Mouse (Mus musculus): ENCODE data around the gene H3f3a. TPM values are rescaled to one million over a fixed set of nuclear protein-coding genes. Genes with fewer than 3 reads are reported as not detected.
A peak's percentile ranks its signal among the peaks of the same experiment; 100 is the strongest.

H3f3a gene
- total RNA-seq, 2 experiments from 2014 or later = 303 to 358 TPM

GRCm38 (mm10) chr1:180826634-180827033 lies 12.9 kb upstream of the H3f3a start:
- no peak for DNase-seq
- intact Hi-C loops (cut with DNase I) = no loop called here

GRCm38 (mm10) chr1:180824721-180825120 lies 11.0 kb upstream of the H3f3a start:
- peak in 1 of 2 experiments; percentile 26 for DNase-seq
- intact Hi-C loops (cut with DNase I) = no loop called here

GRCm38 (mm10) chr1:180823716-180824115 lies 10.0 kb upstream of the H3f3a start:
- no peak for DNase-seq
- intact Hi-C loops (cut with DNase I) = no loop called here

GRCm38 (mm10) chr1:180822276-180822675 lies 8.5 kb upstream of the H3f3a start:
- intact Hi-C loops (cut with DNase I) = no loop called here
- no peak for DNase-seq

DNA sequence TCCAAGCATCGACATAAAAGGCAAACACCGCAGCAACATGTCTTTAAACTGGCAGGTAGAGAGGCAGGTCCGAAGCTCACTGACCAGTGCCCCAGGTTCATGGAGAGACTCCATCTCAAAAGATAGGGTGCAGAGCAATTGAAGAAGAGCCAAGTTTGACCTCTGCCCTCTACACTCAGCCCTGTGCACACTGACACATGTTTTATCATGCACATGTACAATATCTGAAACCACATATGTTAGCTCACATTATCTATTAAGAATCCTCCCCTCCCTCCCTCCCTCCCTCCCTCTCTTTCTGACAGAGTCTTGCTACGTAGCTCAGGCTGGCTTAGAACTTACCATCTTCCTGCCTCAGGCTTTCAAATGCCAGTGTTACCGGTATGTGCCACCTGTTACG lies 7.4 kb upstream of the H3f3a start:
- intact Hi-C loops (cut with DNase I) = no loop called here

DNA sequence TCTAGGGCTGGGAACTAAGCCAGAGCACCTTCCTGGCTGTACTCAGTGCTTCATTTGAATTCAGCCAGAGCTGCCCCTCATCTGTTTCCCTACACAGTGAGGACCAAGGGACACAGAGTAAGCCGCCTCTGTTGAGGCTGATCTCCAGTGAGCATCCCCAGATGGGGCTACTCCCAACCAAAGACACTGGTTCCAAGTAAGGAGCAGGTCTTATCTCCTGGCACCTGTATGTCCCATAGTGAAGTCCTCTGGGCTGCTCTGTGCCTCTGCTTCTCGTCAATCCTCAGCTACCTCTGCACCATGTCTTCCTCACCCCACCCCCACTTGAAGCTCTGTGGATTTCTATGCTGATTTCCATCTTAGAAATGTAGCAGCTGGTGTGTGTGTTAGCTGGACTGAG lies 4.3 kb upstream of the H3f3a start:
- intact Hi-C loops (cut with DNase I) = no loop called here
- no peak for DNase-seq

More for the DNA sequence above, 7.4 kb upstream of the H3f3a start:
- no peak for DNase-seq

- DNase-seq = no peak
- intact Hi-C loops (cut with DNase I) = no loop called here
These were observed 1.8 kb upstream of the H3f3a start for GRCm38 (mm10) chr1:180815371-180816024.

- peak; percentile 95 to 96 for DNase-seq
- intact Hi-C loops (cut with DNase I) = loop anchor here (1.0 to 2.0 kb wide), 3 partner anchors 37 to 45 kb away; no protein-coding TSS in a partner anchor
These were observed 296 bp downstream of the H3f3a start for GRCm38 (mm10) chr1:180813409-180813884.

DNA sequence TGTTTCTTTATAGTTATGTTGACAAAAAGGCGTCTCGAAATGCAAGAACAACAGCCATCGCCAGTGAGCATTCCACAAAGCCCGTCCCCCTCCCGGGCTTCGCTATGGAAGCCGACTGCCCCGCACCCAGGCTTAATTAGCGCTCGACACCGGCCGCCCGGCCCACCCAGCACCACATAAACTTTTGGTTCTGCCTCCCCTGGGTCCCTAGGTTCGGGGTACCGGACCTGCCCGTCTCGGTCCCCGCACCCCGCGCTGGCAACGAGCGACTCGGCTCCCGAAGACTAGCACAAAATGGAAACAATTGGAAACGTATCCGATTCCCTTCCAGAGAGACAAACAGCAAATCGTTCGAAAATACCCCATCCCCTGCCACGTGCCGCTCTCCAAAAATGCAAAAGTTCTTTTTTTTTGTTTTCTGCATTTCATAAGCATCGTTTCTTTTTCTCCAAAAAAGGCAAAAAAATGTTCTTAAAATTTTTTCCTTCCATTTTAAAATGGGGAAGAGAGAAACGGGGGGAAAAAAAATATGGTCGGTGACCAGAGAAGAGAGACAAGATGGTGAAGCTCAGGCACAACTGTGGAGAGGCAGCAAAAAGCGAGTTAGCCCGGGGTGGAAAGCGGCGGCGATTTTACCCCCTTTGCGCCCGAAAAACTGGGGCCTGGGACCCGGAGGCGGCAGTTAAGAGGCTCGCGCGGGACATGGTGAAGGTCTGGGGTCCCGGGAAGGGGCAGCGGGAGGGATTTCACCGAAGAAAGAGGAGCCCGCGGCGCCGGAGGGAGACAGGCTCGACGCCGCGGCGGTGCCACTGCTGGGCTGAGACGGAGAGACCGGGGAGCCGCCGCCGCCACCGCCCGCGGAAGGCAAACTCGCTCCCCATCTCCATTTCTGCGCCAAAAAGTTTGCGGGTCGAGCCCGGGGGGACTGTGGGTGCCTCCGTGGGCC lies 1.0 kb downstream of the H3f3a start:
- intact Hi-C loops (cut with DNase I) = loop anchor here (1.0 to 2.0 kb wide), 3 partner anchors 36 to 44 kb away; no protein-coding TSS in a partner anchor
- peak in 1 of 2 experiments; percentile 50 for DNase-seq

DNA sequence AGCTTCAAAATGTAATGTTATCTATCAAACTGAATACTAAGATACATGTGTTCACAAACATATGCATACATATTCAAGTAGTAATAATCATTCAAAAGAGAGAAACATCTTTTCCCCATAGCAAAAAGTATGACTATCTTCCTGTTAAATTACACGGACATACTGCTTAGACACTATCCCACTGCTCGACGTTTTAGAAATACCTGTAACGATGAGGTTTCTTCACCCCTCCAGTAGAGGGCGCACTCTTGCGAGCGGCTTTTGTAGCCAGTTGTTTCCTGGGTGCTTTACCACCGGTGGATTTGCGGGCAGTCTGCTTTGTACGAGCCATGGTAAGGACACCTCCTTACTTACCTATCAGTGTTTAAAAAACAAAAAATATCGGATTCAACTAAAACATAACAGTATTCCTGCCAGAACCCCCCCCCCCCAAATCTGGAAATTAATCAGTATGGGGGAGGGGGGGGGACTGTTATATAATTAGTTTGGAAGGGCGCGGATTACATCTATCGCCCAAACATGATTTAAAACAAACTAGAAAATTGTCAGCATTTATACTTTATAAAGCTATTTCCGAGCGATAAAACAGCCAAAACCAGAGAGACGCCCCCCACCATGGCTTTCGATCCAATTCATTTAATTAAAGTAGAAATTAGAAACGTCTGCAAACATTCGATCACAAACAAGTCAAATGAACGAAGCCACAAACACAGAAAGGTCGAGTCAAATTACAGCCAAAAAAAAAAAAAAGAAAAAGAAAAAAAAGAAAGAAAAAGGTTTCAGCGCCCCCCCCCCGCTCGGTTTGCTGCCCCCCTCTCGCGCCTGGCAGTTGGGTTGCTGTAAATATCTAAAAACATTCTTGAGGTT lies 1.9 kb downstream of the H3f3a start:
- intact Hi-C loops (cut with DNase I) = loop anchor here (2.0 kb wide), 2 partner anchors 35 to 43 kb away; no protein-coding TSS in a partner anchor

DNA sequence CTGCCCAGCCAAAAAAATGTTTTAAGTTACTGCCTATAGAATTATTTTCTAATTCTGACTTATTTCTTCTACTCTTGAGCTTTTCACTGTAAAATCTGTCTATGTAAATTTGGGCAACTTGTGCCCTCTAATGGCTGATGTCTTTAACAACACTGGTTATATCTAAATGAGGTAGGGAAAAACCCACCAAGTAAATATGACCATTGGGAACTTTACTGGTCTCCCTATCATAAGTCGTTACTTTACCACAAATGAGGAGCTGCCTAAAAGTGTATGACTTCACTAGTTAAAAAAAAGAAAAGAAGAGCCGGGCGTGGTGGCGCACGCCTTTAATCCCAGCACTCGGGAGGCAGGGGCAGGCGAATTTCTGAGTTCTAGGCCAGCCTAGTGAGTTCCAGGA lies 2.8 kb downstream of the H3f3a start:
- no peak for DNase-seq
- intact Hi-C loops (cut with DNase I) = no loop called here

More for the DNA sequence above, 1.9 kb downstream of the H3f3a start:
- DNase-seq = no peak

- intact Hi-C loops (cut with DNase I) = no loop called here
- DNase-seq = no peak
These were observed 4.9 kb downstream of the H3f3a start for GRCm38 (mm10) chr1:180808831-180809230.

GRCm38 (mm10) chr1:180803881-180804280 lies 9.9 kb downstream of the H3f3a start:
- DNase-seq = no peak
- intact Hi-C loops (cut with DNase I) = no loop called here

DNA sequence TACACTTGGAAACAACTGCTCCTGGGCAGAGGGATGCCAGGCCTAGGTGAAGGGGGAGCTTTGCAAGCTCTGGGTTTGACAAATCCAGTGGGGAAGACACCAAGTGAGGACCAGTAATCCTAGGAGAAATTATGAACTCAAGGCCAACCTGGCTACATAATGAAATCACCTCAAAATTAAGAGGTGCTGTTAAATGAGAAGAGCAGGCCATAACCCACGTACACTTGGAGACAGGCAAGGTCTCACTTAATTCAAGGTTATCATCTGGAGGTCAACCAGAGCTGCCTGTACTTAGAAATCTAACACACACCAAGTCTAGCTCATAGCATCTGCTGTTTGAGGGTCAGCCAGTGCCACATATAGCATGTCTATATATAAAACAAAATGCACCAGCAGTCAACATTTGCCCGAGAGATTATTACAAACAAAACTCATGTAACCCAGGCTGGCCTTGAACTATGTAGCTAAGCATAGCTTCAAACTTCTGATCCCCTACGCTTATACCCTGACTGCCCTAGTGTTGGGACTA lies 12.2 kb downstream of the H3f3a start:
- intact Hi-C loops (cut with DNase I) = no loop called here
- DNase-seq = no peak

DNA sequence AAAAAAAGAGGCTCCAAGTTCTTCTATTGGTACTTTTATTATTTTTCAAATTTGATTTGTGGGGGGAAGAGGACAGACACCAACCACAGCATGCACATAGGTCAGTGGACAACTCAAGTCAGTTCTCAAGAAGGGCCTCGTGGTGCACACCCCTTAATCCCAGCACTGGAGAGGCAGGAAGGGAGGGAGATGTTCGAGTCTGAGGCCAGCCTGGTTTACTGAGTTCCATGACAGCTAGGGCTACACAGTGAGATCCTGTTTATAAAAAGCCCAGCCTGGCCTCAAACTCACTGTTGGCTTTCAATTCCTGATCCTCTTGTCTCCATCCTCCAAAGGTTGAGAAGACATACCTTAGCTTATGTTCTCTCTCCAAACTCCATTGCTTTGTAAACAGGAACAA lies 12.9 kb downstream of the H3f3a start:
- intact Hi-C loops (cut with DNase I) = no loop called here
- DNase-seq = no peak

GRCm38 (mm10) chr1:180800022-180800421 lies 13.7 kb downstream of the H3f3a start:
- no peak for DNase-seq
- intact Hi-C loops (cut with DNase I) = no loop called here

DNA sequence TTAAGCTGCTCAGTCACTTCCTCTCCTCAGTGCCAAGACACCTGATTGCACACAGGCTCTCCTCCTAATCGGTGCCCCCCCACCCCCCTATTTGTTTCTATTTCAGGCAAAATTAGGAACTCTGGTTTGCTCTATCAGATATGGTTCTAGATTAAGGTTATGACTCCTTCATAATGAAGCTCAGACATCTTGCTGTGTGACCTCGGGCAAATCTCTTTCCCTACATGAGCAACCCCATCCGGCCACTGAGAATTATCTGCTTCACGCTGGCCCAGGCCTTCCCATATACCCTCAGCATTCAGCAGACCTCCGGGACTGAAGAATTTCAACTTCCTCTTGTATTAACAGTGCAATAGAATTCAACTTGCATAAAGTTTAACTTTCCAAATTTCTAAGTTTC lies 14.5 kb downstream of the H3f3a start:
- no peak for DNase-seq

DNA sequence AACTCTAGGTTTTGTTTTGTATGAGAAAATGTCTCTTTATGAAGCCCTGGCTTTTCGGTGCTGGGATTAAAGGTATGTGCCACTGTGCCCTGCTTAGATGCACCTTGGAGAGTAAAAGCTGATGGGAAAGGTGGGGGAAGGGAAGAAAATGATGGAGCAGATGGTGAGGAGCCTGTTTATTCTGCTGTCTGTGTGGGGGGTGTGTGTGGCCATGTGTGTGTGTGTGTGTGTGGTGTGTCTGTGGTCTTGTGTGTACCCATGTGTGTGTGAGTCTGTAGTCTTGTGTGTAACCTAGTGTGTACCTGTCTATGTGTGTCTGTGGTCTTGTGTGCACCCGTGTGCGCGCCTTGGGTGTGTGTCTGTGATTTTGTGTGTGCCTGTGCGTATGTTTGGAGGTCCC lies 15.1 kb downstream of the H3f3a start:
- intact Hi-C loops (cut with DNase I) = no loop called here
- no peak for DNase-seq

More for the DNA sequence above, 14.5 kb downstream of the H3f3a start:
- intact Hi-C loops (cut with DNase I) = no loop called here

GRCm38 (mm10) chr1:180794170-180794569 lies 19.6 kb downstream of the H3f3a start:
- DNase-seq = no peak
- intact Hi-C loops (cut with DNase I) = no loop called here
